Mouse (Mus musculus) layer of hippocampus, adult 8-10 months (tissue): ENCODE results near the gene Cyp2d40. TPM values are rescaled to one million over a fixed set of nuclear protein-coding genes. Genes with fewer than 3 reads are reported as not detected.

Experiments used
- microRNA-seq, 2 experiments: library from miRNA; unstranded; fragments of <30 nt; microRNA quantifications; one replicate each; pipeline ENCODE4 v1.2.0; 2022
- total RNA-seq, 4 experiments: library from RNA; stranded (reverse); gene quantifications; 2 replicates each; pipeline ENCODE4 v1.2.4; 2022

Cyp2d40 gene
- total RNA-seq, 4 experiments from 2014 or later = not detected

Small RNAs within 50 kb of the gene (microRNA-seq; reads per million reads assigned to microRNA genes)
- gene Gm27618 = 0 reads per million in 2 experiments

Other genes with a start within 250 kb of the Cyp2d40 start
- not detected for gene Cyp2d12, start 209.1 kb downstream of the Cyp2d40 start, total RNA-seq
- not detected for gene Cyp2d34, start 143.2 kb downstream of the Cyp2d40 start, total RNA-seq
- gene Cyp2d26, start 30.1 kb upstream of the Cyp2d40 start, total RNA-seq = not detected
- gene Tcf20, start 223.7 kb upstream of the Cyp2d40 start, total RNA-seq = 100 to 1,000 TPM; 192 to 215 (median 201) TPM